Mouse (Mus musculus) T-helper 1 cell (primary cell): ENCODE data around the gene Brdt.
"Not testable (repeated sequence)": the region's sequence is repeated elsewhere in the genome, so short reads cannot be mapped to it uniquely, and the experiment has no call there.

Experiments used
- in situ Hi-C: fragments of 300-600 bp; cut with MboI, MseI; formaldehyde crosslinking; loops from one replicate; pipeline ENCODE4 v1.15.1; 2025; ENCODE audit warnings: high pct_unique_total_duplicates

Gene Brdt

GRCm38 (mm10) chr5:107320703-107321102 is 10.3 kb upstream of the Brdt start:
- in situ Hi-C loops = no loop called here

GRCm38 (mm10) chr5:107340404-107340803 is 9.4 kb downstream of the Brdt start:
- in situ Hi-C loops = no loop called here

GRCm38 (mm10) chr5:107342891-107343290 is 11.9 kb downstream of the Brdt start:
- in situ Hi-C loops = no loop called here

GRCm38 (mm10) chr5:107346214-107346613 is 15.3 kb downstream of the Brdt start:
- in situ Hi-C loops = no loop called here

- in situ Hi-C loops = no loop called here
Observed at GRCm38 (mm10) chr5:107352566-107352965, 21.6 kb downstream of the Brdt start.

GRCm38 (mm10) chr5:107353981-107354380 is 23.0 kb downstream of the Brdt start:
- in situ Hi-C loops = no loop called here

GRCm38 (mm10) chr5:107355801-107356200 is 24.8 kb downstream of the Brdt start:
- in situ Hi-C loops = no loop called here

GRCm38 (mm10) chr5:107357723-107358122 is 26.8 kb downstream of the Brdt start:
- in situ Hi-C loops = no loop called here

GRCm38 (mm10) chr5:107359395-107360053 is 28.6 kb downstream of the Brdt start:
- in situ Hi-C loops = no loop called here

GRCm38 (mm10) chr5:107360054-107360730 is 29.2 kb downstream of the Brdt start:
- in situ Hi-C loops = no loop called here

GRCm38 (mm10) chr5:107370040-107370439 is 39.1 kb downstream of the Brdt start:
- in situ Hi-C loops = loop anchor here (5.0 kb wide), 1 partner anchor 92 kb away; no protein-coding TSS in a partner anchor

GRCm38 (mm10) chr5:107371335-107371734 is 40.4 kb downstream of the Brdt start:
- in situ Hi-C loops = loop anchor here (5.0 kb wide), 1 partner anchor 91 kb away; no protein-coding TSS in a partner anchor

- in situ Hi-C loops = loop anchor here (5.0 kb wide), 1 partner anchor 89 kb away; no protein-coding TSS in a partner anchor
Observed at GRCm38 (mm10) chr5:107373256-107373655, 42.3 kb downstream of the Brdt start.

GRCm38 (mm10) chr5:107386448-107386847 is 55.5 kb downstream of the Brdt start:
- in situ Hi-C loops = not testable (repeated sequence)

- in situ Hi-C loops = no loop called here
Observed at GRCm38 (mm10) chr5:107387788-107388187, 56.8 kb downstream of the Brdt start.

GRCm38 (mm10) chr5:107389373-107389772 is 58.4 kb downstream of the Brdt start:
- in situ Hi-C loops = no loop called here

GRCm38 (mm10) chr5:107394437-107394836 is 63.5 kb downstream of the Brdt start:
- in situ Hi-C loops = no loop called here

GRCm38 (mm10) chr5:107402436-107402835 is 71.5 kb downstream of the Brdt start, which contains the start of gene Ephx4:
TSS of gene Ephx4 (plus strand) at chr5:107402736.
- in situ Hi-C loops = no loop called here

GRCm38 (mm10) chr5:107403011-107403946 is 72.3 kb downstream of the Brdt start:
- in situ Hi-C loops = no loop called here

GRCm38 (mm10) chr5:107403947-107404684 is 73.2 kb downstream of the Brdt start:
- in situ Hi-C loops = no loop called here

GRCm38 (mm10) chr5:107405361-107405760 is 74.4 kb downstream of the Brdt start:
- in situ Hi-C loops = no loop called here
